Mouse (Mus musculus) liver, adult 2 months (tissue): Measurements from ENCODE around the gene Irf1.

Experiments
- CTCF ChIP-seq: fragments of 200-500 bp; IDR thresholded peaks from 2 replicates; pipeline ENCODE4 v1.5.1; 2011; ENCODE audit warnings: low read depth, low read length, control low read depth
- POLR2A ChIP-seq: fragments of 200-500 bp; IDR thresholded peaks from 2 replicates; pipeline ENCODE4 v1.6.1; 2011; ENCODE audit warnings: low read length, control low read depth; ENCODE audit not compliant: insufficient read depth; ENCODE audit errors: extremely low read depth

DNA sequence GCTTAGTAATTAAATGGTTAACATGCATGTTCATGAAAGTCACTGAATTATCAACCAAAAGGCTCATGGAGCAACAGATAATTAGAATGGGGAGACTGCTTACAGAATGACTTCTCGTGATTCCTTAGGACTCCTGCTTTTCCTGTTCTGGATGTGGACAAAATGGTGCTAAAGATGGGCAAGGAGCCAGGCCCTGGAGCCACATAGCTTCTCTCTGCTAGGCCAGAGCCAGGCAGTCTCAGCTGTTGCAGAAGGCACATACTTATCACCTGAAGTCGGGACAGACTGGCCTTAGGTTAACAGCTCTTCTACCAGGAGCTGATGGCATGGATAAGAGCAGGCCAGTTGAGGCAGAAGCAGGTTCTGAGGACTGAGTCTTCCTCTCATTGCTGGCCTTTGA is 40.9 kb downstream of the Irf1 start:
- TF ChIP-seq CTCF = no peak
- no peak for TF ChIP-seq POLR2A
